Mouse (Mus musculus) embryonic facial prominence, embryonic 10.5 days (tissue): ENCODE results near the gene Clstn3. TPM values are rescaled to one million over a fixed set of nuclear protein-coding genes. Genes with fewer than 3 reads are reported as not detected.
"Not testable (repeated sequence)": the region's sequence is repeated elsewhere in the genome, so short reads cannot be mapped to it uniquely, and the experiment has no call there.

Experiments
- DNase-seq: peaks from one replicate; pipeline ENCODE4 v3.0.0-alpha.2; 2017; ENCODE audit warnings: low spot score
- H3K27ac ChIP-seq: fragments of 300-500 bp; sonication (generic); replicated peaks from 2 replicates; pipeline ENCODE4 v1.5.1; 2016; ENCODE audit warnings: mild to moderate bottlenecking
- H3K27me3 ChIP-seq: fragments of 300-500 bp; sonication (generic); replicated peaks from 2 replicates; pipeline ENCODE4 v1.6.1; 2016; ENCODE audit warnings: low read depth, mild to moderate bottlenecking; ENCODE audit not compliant: poor library complexity, severe bottlenecking
- H3K36me3 ChIP-seq: fragments of 300-500 bp; sonication (generic); replicated peaks from 2 replicates; pipeline ENCODE4 v1.6.1; 2016; ENCODE audit warnings: mild to moderate bottlenecking, moderate library complexity
- H3K4me1 ChIP-seq: fragments of 300-500 bp; sonication (generic); 2 replicates; pipeline ENCODE4 v1.6.1; 2016
- H3K4me3 ChIP-seq: fragments of 300-500 bp; sonication (generic); 2 replicates; pipeline ENCODE4 v1.5.1; 2016; ENCODE audit warnings: mild to moderate bottlenecking, moderate library complexity
- H3K9me3 ChIP-seq: fragments of 300-500 bp; sonication (generic); 2 replicates; pipeline ENCODE4 v1.6.1; 2016; ENCODE audit warnings: mild to moderate bottlenecking
- whole genome bisulfite sequencing: fragments of 180-500 bp; shearing (Covaris S2); methylation state at CpG from one replicate; pipeline ENCODE4 v1.1.7; 2016; 5-methylcytosine and 5-hydroxymethylcytosine counted together
- polyA plus RNA-seq: library from polyadenylated mRNA; unstranded; fragments of >200 nt; fragmentation: Nextera tagmentation; extraction: Ambion mirVana; gene quantifications from 2 replicates; pipeline ENCODE4 v1.2.1, GENCODE M21; 2016

Clstn3 gene
- polyA plus RNA-seq, 1 experiment from 2014 or later, result 8.7 TPM

DNA sequence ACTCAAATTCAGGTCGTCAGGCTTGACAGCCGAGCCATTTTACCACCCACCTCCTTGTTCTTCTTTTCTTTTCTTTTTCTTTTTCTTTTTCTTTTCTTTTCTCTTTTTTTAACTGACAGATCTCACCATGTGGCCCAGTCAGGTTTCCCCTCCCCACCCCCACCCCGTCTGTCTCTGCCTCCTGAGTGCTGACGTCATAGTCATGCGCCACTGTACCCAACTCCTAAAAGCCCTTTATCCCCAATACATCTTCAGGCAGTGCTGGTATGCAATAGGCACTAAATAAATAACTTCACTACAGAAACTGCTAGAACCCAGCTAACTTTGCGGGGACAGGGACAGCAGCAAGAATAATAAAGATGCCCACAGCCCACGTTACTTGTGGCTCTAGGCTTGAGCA lies 28.3 kb downstream of the Clstn3 start:
- H3K9me3 ChIP-seq, result no peaks in the 10 kb centered on the region
- no peaks in the 10 kb centered on the region for H3K27me3 ChIP-seq
- H3K27ac ChIP-seq, result no peak overlapping the region
- WGBS, result 84% methylated on average over 7 of the region's 7 CpGs
- H3K4me1 ChIP-seq, result peaks cover 10% of the 10 kb centered on the region
- no peak overlapping the region for H3K4me3 ChIP-seq
- no peak for DNase-seq
- no peaks in the 10 kb centered on the region for H3K36me3 ChIP-seq

GRCm38 (mm10) chr6:124435173-124435572 lies 29.4 kb downstream of the Clstn3 start:
- WGBS, result 77% methylated on average over 5 of the region's 5 CpGs
- no peaks in the 10 kb centered on the region for H3K27me3 ChIP-seq

GRCm38 (mm10) chr6:124433688-124434324 lies 30.8 kb downstream of the Clstn3 start:
- no peak overlapping the region for H3K4me3 ChIP-seq
- no peaks in the 10 kb centered on the region for H3K27me3 ChIP-seq
- H3K4me1 ChIP-seq, result peaks cover 22% of the 10 kb centered on the region
- 88% methylated on average over 8 of the region's 8 CpGs for WGBS
- no peak overlapping the region for H3K27ac ChIP-seq
- H3K36me3 ChIP-seq, result no peaks in the 10 kb centered on the region
- no peak for DNase-seq
- no peaks in the 10 kb centered on the region for H3K9me3 ChIP-seq

More at GRCm38 (mm10) chr6:124435173-124435572, 29.4 kb downstream of the Clstn3 start:
- DNase-seq, result no peak
- no peaks in the 10 kb centered on the region for H3K9me3 ChIP-seq
- H3K4me3 ChIP-seq, result no peak overlapping the region
- H3K36me3 ChIP-seq, result no peaks in the 10 kb centered on the region
- H3K27ac ChIP-seq, result no peak overlapping the region
- H3K4me1 ChIP-seq, result peaks cover 21% of the 10 kb centered on the region

DNA sequence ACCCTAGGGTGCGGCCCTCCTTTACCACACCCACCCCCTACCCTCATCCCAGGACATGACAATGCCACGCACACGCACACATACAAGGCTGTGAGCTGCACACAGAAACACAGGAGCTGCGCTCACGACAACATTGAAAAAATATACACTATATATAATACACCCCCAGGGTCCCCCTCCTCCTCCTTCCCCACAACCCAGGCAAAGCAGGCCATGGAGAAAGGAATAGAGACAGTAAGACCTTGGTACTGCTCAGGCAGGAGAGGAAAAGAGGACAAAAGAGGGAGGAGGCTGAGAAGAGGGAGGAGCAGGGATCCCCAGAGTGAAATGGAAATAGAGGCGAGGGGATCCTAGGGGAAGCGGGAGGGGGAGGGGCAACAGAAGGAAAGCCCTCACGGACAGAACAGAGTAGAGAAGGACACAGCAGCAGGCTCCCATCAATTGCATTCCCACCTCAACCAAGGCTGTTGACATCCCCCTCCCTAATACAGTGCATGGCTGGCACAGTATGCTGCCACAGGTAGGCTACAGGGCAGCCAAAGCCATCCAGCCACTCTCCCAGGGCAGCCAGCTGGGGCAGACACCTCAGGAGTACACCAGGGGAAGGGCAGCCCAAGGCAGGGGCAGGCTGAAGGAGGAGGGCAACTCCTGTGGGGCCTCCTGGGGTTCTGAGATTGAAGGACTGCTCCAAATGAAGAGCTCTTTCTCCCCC lies 33.7 kb downstream of the Clstn3 start:
- Histone ChIP-seq H3K27me3 (no peaks in the 10 kb centered on the region), H3K4me1 (peaks cover 22% of the 10 kb centered on the region), H3K9me3 (no peaks in the 10 kb centered on the region), H3K4me3 (no peak overlapping the region), H3K27ac (peak overlapping the region; percentile 59; the same call in 1 of the 2 replicates), H3K36me3 (no peaks in the 10 kb centered on the region)
- 42% methylated on average over 8 of the region's 8 CpGs for WGBS
- no peak for DNase-seq

- H3K4me1 ChIP-seq, result peaks cover 22% of the 10 kb centered on the region
- WGBS, result 71% methylated on average over 3 of the region's 3 CpGs
- H3K27me3 ChIP-seq, result no peaks in the 10 kb centered on the region
- no peak for DNase-seq
- H3K4me3 ChIP-seq, result no peak overlapping the region
- no peaks in the 10 kb centered on the region for H3K36me3 ChIP-seq
- H3K27ac ChIP-seq, result no peak overlapping the region
- no peaks in the 10 kb centered on the region for H3K9me3 ChIP-seq
These were observed 34.2 kb downstream of the Clstn3 start for GRCm38 (mm10) chr6:124430379-124430778.

GRCm38 (mm10) chr6:124427791-124428576 lies 36.6 kb downstream of the Clstn3 start:
- no peak overlapping the region for H3K27ac ChIP-seq
- H3K4me1 ChIP-seq, result peaks cover 18% of the 10 kb centered on the region
- H3K36me3 ChIP-seq, result no peaks in the 10 kb centered on the region
- no peak for DNase-seq
- 72% methylated on average over 6 of the region's 6 CpGs for WGBS
- H3K4me3 ChIP-seq, result no peak overlapping the region
- no peaks in the 10 kb centered on the region for H3K27me3 ChIP-seq
- no peaks in the 10 kb centered on the region for H3K9me3 ChIP-seq

DNA sequence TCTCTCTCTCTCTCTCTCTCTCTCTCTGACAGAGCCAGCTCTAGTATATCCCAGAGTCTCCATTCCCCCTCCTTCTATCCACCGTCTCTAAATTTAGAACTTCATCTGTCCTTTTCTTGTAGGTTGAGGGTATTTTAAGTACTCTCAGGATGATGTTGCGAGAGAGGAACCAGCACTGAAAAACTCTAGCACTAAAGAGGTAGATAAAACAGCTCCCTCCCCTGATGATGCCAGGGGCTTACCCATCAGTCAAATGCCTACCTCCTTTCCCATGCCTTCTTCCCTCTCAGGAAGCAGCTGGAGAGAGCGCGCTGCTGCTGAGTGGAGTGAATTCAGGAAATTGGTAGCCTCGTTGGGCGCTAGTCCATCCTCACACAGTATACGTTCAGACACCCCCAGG lies 37.3 kb downstream of the Clstn3 start:
- no peak for DNase-seq
- WGBS, result 88% methylated on average over 7 of the region's 7 CpGs
- Histone ChIP-seq H3K36me3 (no peaks in the 10 kb centered on the region), H3K9me3 (no peaks in the 10 kb centered on the region), H3K27me3 (no peaks in the 10 kb centered on the region), H3K4me3 (no peak overlapping the region), H3K27ac (no peak overlapping the region), H3K4me1 (peaks cover 18% of the 10 kb centered on the region)

- Histone ChIP-seq H3K27ac (no peak overlapping the region), H3K9me3 (no peaks in the 10 kb centered on the region), H3K27me3 (no peaks in the 10 kb centered on the region), H3K4me3 (no peak overlapping the region), H3K4me1 (peaks cover 15% of the 10 kb centered on the region), H3K36me3 (no peaks in the 10 kb centered on the region)
- DNase-seq, result no peak
- WGBS, result 79% methylated on average over 3 of the region's 3 CpGs
These were observed 38.0 kb downstream of the Clstn3 start for GRCm38 (mm10) chr6:124426604-124427003.

GRCm38 (mm10) chr6:124425523-124425922 lies 39.1 kb downstream of the Clstn3 start:
- DNase-seq, result no peak
- 78% methylated on average over 6 of the region's 6 CpGs for WGBS
- Histone ChIP-seq H3K4me1 (peaks cover 4% of the 10 kb centered on the region), H3K36me3 (no peaks in the 10 kb centered on the region), H3K4me3 (no peak overlapping the region), H3K27me3 (no peaks in the 10 kb centered on the region), H3K9me3 (no peaks in the 10 kb centered on the region), H3K27ac (no peak overlapping the region)

DNA sequence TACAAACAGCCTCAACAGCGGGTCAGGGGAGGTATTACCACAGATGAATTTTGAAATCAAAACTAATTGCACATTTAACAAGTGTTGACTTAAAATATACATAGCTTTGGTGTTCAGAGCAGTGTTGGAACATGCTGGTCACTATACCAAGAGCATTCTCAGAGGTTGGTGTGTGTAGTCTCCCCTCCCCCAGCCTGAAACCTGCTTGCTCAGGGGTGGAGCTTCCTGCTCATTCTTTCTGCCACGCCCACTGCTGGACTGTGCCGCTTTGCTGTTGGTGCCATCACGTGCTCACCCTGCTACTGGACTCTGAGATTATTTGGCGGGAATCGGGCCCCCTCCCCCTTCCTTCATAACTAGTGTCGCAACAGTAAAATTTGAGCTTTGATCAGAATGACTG lies 39.6 kb downstream of the Clstn3 start:
- H3K9me3 ChIP-seq, H3K4me3 ChIP-seq, H3K36me3 ChIP-seq, H3K27me3 ChIP-seq, H3K27ac ChIP-seq, DNase-seq, H3K4me1 ChIP-seq: not testable (repeated sequence)
- 63% methylated on average over 7 of the region's 7 CpGs for WGBS

DNA sequence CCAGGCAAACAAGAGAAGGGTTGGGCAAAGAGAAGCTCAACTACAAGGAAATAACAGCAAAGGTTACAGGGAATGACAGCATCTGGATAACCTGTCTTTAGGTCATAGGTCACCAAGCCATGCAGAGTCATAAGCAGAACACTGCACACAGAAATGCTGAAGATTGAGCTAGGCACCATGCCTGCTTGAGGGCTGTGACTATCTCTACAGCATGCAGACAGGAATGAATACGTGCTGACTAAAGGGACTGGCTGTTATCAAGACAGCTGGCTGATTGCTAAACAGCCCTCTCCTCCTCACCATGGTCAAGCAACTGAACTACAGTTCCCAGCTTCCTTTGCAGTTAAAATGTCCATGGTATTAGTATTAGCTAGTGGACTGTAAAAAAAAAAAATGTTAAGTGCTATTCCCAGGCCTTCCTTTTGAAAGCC lies 40.5 kb downstream of the Clstn3 start:
- H3K36me3 ChIP-seq, result no peaks in the 10 kb centered on the region
- no peak overlapping the region for H3K4me3 ChIP-seq
- no peak for DNase-seq
- no peaks in the 10 kb centered on the region for H3K9me3 ChIP-seq
- WGBS, result 55% methylated on average over 1 of the region's 1 CpGs
- H3K4me1 ChIP-seq, result no peaks in the 10 kb centered on the region
- no peak overlapping the region for H3K27ac ChIP-seq
- H3K27me3 ChIP-seq, result no peaks in the 10 kb centered on the region

GRCm38 (mm10) chr6:124418686-124419085 lies 45.9 kb downstream of the Clstn3 start:
- H3K4me1 ChIP-seq, result peaks cover 17% of the 10 kb centered on the region
- DNase-seq, result no peak
- WGBS, result 86% methylated on average over 3 of the region's 3 CpGs

More at GRCm38 (mm10) chr6:124418686-124419085, 45.9 kb downstream of the Clstn3 start:
- Histone ChIP-seq H3K27me3 (no peaks in the 10 kb centered on the region), H3K27ac (no peak overlapping the region), H3K9me3 (no peaks in the 10 kb centered on the region), H3K36me3 (no peaks in the 10 kb centered on the region), H3K4me3 (no peak overlapping the region)
